Mouse (Mus musculus): ENCODE measurements around the gene Cds2.

Gene Cds2

GRCm38 (mm10) chr2:132343846-132344245, 80.9 kb downstream of the Cds2 start:
- in situ Hi-C loops (cut with MseI, MboI): no loop called here

Measured in mouse trophoblast stem cell (cell line).